Mouse (Mus musculus) ES-E14 (cell line): ENCODE results near the gene Iqch.

Experiments
- HCFC1 ChIP-seq: IDR thresholded peaks from 2 replicates; pipeline ENCODE4 v1.6.1; 2012; ENCODE audit warnings: low read length, inconsistent platforms, borderline replicate concordance; ENCODE audit not compliant: insufficient read depth
- MAFK ChIP-seq: IDR thresholded peaks from 2 replicates; pipeline ENCODE4 v1.6.1; 2014; ENCODE audit warnings: mild to moderate bottlenecking, low read depth, low read length, inconsistent platforms; ENCODE audit not compliant: insufficient read depth

- no peak for TF ChIP-seq HCFC1
- no peak for TF ChIP-seq MAFK
These were observed 8.6 kb upstream of the Iqch start for GRCm38 (mm10) chr9:63610841-63611366.
